Mouse (Mus musculus) brown adipose tissue, adult 24 weeks (tissue): ENCODE data around the gene Fam178b. TPM values are rescaled to one million over a fixed set of nuclear protein-coding genes. Genes with fewer than 3 reads are reported as not detected.
"Not testable (repeated sequence)": the region's sequence is repeated elsewhere in the genome, so short reads cannot be mapped to it uniquely, and the experiment has no call there.

Experiments
- H3K27ac ChIP-seq: fragments of 200-500 bp; replicated peaks from 2 replicates; pipeline ENCODE4 v1.5.1; 2012; ENCODE audit warnings: low read depth, mild to moderate bottlenecking, low read length
- H3K4me1 ChIP-seq: fragments of 200-500 bp; 2 replicates; pipeline ENCODE4 v1.6.1; 2012; ENCODE audit warnings: low read length, mixed read lengths; ENCODE audit not compliant: control insufficient read depth, insufficient read depth, insufficient read length
- H3K4me3 ChIP-seq: fragments of 200-500 bp; 2 replicates; pipeline ENCODE4 v1.5.1; 2012; ENCODE audit warnings: low read depth, mild to moderate bottlenecking, low read length, moderate library complexity; ENCODE audit not compliant: insufficient read depth
- polyA plus RNA-seq: library from polyadenylated mRNA; stranded (reverse); fragments of >200 nt; gene quantifications from 2 replicates; pipeline ENCODE4 v1.2.4, GENCODE M21; 2012; ENCODE audit not compliant: missing spikeins, insufficient read depth, insufficient read length

Fam178b gene
- polyA plus RNA-seq, 1 experiment = not detected

GRCm38 (mm10) chr1:36546888-36547471 is 136.0 kb downstream of the Fam178b start, which contains the start of gene Ankrd39:
TSS of gene Ankrd39 (minus strand) at chr1:36547445.
- peaks cover 5% of the 10 kb centered on the region; the same call in 1 of the 2 replicates for H3K4me1 ChIP-seq
- peak within 1 kb of the TSS; percentile 61 for H3K27ac ChIP-seq
- H3K4me3 ChIP-seq = peak within 1 kb of the TSS; percentile 83

GRCm38 (mm10) chr1:36545845-36546600 is 137.0 kb downstream of the Fam178b start:
- Histone ChIP-seq H3K27ac (peak overlapping the region; percentile 67), H3K4me1 (peaks cover 5% of the 10 kb centered on the region; the same call in 1 of the 2 replicates), H3K4me3 (peak overlapping the region; percentile 83)

GRCm38 (mm10) chr1:36545382-36545781 is 137.6 kb downstream of the Fam178b start:
- H3K4me1 ChIP-seq = peaks cover 5% of the 10 kb centered on the region; the same call in 1 of the 2 replicates
- H3K4me3 ChIP-seq = peak overlapping the region; percentile 83
- peak overlapping the region; percentile 67 for H3K27ac ChIP-seq

- H3K4me3 ChIP-seq = no peak overlapping the region
- H3K4me1 ChIP-seq = peaks cover 9% of the 10 kb centered on the region
- H3K27ac ChIP-seq = peak overlapping the region; percentile 15; the same call in 1 of the 2 replicates
These were observed 140.1 kb downstream of the Fam178b start for GRCm38 (mm10) chr1:36542925-36543324.

GRCm38 (mm10) chr1:36541844-36542243 is 141.1 kb downstream of the Fam178b start:
- peaks cover 9% of the 10 kb centered on the region for H3K4me1 ChIP-seq
- peak overlapping the region; percentile 46 for H3K27ac ChIP-seq
- H3K4me3 ChIP-seq = no peak overlapping the region

GRCm38 (mm10) chr1:36540807-36541206 is 142.2 kb downstream of the Fam178b start:
- H3K4me1 ChIP-seq = peaks cover 10% of the 10 kb centered on the region
- H3K4me3 ChIP-seq = no peak overlapping the region
- no peak overlapping the region for H3K27ac ChIP-seq

GRCm38 (mm10) chr1:36540132-36540531 is 142.9 kb downstream of the Fam178b start:
- Histone ChIP-seq H3K27ac (peak overlapping the region; percentile 54), H3K4me3 (no peak overlapping the region), H3K4me1 (peaks cover 12% of the 10 kb centered on the region)

- peak within 1 kb of the TSS; percentile 96 for H3K27ac ChIP-seq
- H3K4me3 ChIP-seq = no peak within 1 kb of the TSS
- peaks cover 17% of the 10 kb centered on the region for H3K4me1 ChIP-seq
These were observed 143.8 kb downstream of the Fam178b start, which contains the start of gene Gm42417 for GRCm38 (mm10) chr1:36539186-36539585. TSS of gene Gm42417 (minus strand) at chr1:36539429.

GRCm38 (mm10) chr1:36538727-36539126 is 144.3 kb downstream of the Fam178b start:
- no peak overlapping the region for H3K4me3 ChIP-seq
- H3K27ac ChIP-seq = peak overlapping the region; percentile 96
- peaks cover 18% of the 10 kb centered on the region for H3K4me1 ChIP-seq

GRCm38 (mm10) chr1:36536783-36537182 is 146.2 kb downstream of the Fam178b start, which contains the start of gene Ankrd23:
TSS of gene Ankrd23 (minus strand) at chr1:36536883.
- not testable (repeated sequence) for H3K4me3 ChIP-seq
- peak within 1 kb of the TSS; percentile 94 for H3K27ac ChIP-seq
- peaks cover 19% of the 10 kb centered on the region for H3K4me1 ChIP-seq

- Histone ChIP-seq H3K4me1 (peaks cover 19% of the 10 kb centered on the region), H3K27ac (peak overlapping the region; percentile 94), H3K4me3 (no peak overlapping the region)
These were observed 146.6 kb downstream of the Fam178b start for GRCm38 (mm10) chr1:36536397-36536728.

GRCm38 (mm10) chr1:36535477-36536396 is 147.2 kb downstream of the Fam178b start:
- Histone ChIP-seq H3K27ac (peak overlapping the region; percentile 94), H3K4me1 (peaks cover 19% of the 10 kb centered on the region)

GRCm38 (mm10) chr1:36534595-36535058 is 148.4 kb downstream of the Fam178b start:
- Histone ChIP-seq H3K27ac (peak overlapping the region; percentile 91), H3K4me1 (peaks cover 19% of the 10 kb centered on the region), H3K4me3 (no peak overlapping the region; the same call in 1 of the 2 replicates)

More at GRCm38 (mm10) chr1:36535477-36536396, 147.2 kb downstream of the Fam178b start:
- no peak overlapping the region for H3K4me3 ChIP-seq

GRCm38 (mm10) chr1:36533546-36533945 is 149.4 kb downstream of the Fam178b start:
- Histone ChIP-seq H3K4me1 (peaks cover 16% of the 10 kb centered on the region), H3K27ac (peak overlapping the region; percentile 91), H3K4me3 (0 out of 2 replicates have a peak overlapping the region, but pooled peaks have one; percentile 9)
